Mouse (Mus musculus) urinary bladder, adult 2 months (tissue): ENCODE data around the gene Col6a5. TPM values are rescaled to one million over a fixed set of nuclear protein-coding genes. Genes with fewer than 3 reads are reported as not detected.

Experiments
- DNase-seq: peaks from one replicate; pipeline ENCODE4 v3.0.0; 2022; ENCODE audit warnings: low spot score
- polyA plus RNA-seq: library from polyadenylated mRNA; depleted of rRNA; stranded (reverse); fragments of >200 nt; gene quantifications from 2 replicates; pipeline ENCODE4 v1.2.3, GENCODE M21; 2012; rRNA removed

Col6a5 gene
- polyA plus RNA-seq, 1 experiment, result 4.8 TPM

DNA sequence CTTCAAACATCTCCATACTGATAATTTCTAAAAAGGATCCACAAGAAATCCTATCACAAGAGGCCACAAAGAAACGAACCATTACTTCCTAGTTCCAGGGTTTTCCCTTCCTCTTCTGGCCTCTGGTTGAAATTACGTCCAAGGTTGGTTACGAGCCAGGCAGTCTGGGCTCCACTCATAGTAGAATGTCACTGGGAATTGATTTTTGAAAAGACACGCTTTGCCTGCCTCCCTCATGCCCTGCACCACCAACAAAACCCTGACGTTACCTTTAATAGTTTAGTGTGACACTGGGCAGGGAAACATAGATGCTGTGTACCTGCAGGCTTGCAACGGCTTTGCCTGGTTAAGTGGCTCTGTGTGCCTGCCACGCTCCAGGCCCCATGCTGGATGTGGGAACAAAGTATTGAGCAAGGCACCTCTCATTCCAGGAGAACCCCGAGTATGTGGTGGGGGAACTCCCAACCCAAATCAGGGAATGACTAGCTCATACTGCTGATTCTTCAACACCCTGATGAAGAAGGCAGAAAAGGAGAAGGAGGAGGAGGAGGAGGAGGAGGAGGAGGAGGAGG lies 133.3 kb downstream of the Col6a5 start:
- DNase-seq, result no peak

- DNase-seq, result no peak
Measured at GRCm38 (mm10) chr9:105820711-105821110, 139.7 kb downstream of the Col6a5 start.

DNA sequence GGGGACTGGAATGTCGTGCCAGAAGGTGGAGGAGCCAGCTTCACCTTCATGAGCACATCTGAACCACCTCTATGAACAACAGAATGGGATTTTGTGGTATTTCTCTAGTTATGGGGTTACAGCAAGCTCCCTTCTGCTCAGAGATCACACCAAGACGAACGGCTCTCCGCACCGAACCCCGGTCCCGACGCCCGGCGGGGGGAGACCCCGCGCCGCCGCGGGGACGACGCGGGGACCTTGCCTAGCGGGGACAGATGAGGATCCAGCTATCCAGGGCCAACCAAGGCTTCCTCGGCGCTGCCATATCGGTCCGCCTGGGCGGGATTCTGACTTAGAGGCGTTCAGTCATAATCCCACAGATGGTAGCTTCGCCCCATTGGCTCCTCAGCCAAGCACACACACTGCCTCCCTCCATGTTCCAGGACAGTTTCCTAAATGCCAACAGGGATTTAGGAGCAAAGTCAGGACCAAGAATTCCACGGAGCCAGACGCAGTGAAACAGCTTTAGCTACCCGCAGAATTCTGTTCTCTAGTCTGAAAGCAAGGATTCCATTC lies 141.2 kb downstream of the Col6a5 start:
- DNase-seq, result no peak

DNA sequence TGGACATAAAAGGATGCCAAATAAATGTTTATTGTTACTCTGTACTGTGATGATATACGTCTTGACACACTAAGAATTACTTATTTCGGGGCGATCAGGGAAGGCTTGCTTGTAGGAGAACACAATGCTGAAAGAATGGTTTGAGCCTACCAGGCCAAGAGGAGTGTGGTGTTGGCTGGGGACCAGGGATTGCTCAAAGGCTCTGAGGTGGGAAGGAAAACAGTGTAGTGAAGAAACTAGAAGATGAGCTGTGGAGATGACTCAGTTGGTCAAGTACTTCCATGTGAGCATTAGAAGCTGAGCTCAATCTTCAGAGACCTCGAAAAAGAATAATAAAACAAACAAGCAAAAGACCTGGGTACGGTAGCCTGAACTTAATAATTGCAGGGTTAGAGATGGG lies 146.0 kb downstream of the Col6a5 start:
- no peak for DNase-seq

- DNase-seq, result no peak
Measured at GRCm38 (mm10) chr9:105811458-105811857, 149.0 kb downstream of the Col6a5 start.

GRCm38 (mm10) chr9:105808920-105809505 lies 151.4 kb downstream of the Col6a5 start:
- no peak for DNase-seq

Other genes with a start within 250 kb of the Col6a5 start
- 0.41 and 0.71 TPM in 2 replicates for gene Col6a6, start 132.5 kb downstream of the Col6a5 start, polyA plus RNA-seq
- gene Col6a4, start 136.1 kb upstream of the Col6a5 start, polyA plus RNA-seq, result 1.3 and 1.4 TPM in 2 replicates
- gene Glyctk, start 197.5 kb upstream of the Col6a5 start, polyA plus RNA-seq, result 1.1 and 1.5 TPM in 2 replicates
- gene Wdr82, start 210.3 kb upstream of the Col6a5 start, polyA plus RNA-seq, result 67.9 and 72.1 TPM in 2 replicates
- 40.2 and 47.0 TPM in 2 replicates for gene Ppm1m, start 239.1 kb upstream of the Col6a5 start, polyA plus RNA-seq
- 33.1 and 35.7 TPM in 2 replicates for gene Twf2, start 242.5 kb upstream of the Col6a5 start, polyA plus RNA-seq